Mouse (Mus musculus) megakaryocyte, embryonic 14.5 days (primary cell): ENCODE measurements around the gene Top1.

Source experiments
- FLI1 ChIP-seq: IDR thresholded peaks from 2 replicates; pipeline ENCODE4 v1.6.1; 2012; ENCODE audit warnings: low read length, inconsistent platforms, mixed read lengths
- GATA1 ChIP-seq: IDR thresholded peaks from 3 replicates; pipeline ENCODE4 v1.6.1; 2012; ENCODE audit warnings: mixed read lengths, low read length, inconsistent platforms, borderline replicate concordance

DNA sequence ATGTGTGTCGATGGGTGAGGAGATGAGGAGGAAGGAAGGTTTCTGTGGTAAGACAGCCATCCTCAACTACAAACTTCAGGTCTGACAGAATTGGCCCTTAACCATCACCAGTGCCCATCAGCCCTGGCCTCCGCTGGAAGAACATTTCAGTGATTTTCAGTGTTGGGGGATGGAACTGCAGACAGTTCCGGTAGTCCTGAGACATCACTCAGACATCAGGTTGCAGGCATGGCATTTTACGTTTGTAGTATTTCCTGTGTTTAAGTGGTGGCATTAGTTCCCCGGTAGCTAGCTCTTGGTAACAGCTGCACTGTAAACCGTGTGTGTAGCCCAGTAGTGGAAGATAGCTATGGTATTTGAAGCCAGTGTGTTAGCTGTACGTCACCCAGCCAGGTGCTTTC lies 87.4 kb downstream of the Top1 start:
- TF ChIP-seq GATA1 (no peak), FLI1 (no peak)
